Mouse (Mus musculus) CD4-positive, CD25-positive, alpha-beta regulatory T cell, adult 2 months (primary cell): Measurements from ENCODE around the gene Wdr26.

Source experiments
- DNase-seq: peaks from one replicate; pipeline ENCODE4 v3.0.0-alpha.2; 2012; ENCODE audit warnings: low read depth, low spot score

The Wdr26 gene

GRCm38 (mm10) chr1:181211920-181212633 lies at the start of gene Wdr26:
Gene Wdr26 (minus strand): TSS chr1:181212001.
- DNase-seq, result peak; percentile 89

- DNase-seq, result no peak
Measured at GRCm38 (mm10) chr1:181260949-181261696, 49.3 kb upstream of the Wdr26 start.

DNA sequence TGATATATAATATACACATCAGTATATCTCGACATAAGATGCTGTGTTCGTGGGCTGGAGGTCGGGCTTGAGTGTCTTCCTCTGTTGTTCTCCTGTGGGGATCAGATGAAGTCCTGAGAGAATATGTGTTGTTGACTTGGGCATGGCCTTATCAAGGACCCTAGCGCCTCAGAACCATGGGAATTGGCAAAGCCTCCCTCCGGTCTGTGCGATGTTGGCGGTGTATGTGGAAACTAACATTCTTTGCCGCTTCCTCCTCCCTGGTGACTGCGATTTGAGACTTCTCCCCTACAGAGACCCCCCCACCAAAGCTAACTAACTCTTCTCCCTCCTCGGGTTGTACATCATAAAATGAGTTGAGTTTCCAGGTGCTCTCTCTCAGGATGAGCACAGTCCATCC lies 48.6 kb upstream of the Wdr26 start:
- DNase-seq, result no peak

DNA sequence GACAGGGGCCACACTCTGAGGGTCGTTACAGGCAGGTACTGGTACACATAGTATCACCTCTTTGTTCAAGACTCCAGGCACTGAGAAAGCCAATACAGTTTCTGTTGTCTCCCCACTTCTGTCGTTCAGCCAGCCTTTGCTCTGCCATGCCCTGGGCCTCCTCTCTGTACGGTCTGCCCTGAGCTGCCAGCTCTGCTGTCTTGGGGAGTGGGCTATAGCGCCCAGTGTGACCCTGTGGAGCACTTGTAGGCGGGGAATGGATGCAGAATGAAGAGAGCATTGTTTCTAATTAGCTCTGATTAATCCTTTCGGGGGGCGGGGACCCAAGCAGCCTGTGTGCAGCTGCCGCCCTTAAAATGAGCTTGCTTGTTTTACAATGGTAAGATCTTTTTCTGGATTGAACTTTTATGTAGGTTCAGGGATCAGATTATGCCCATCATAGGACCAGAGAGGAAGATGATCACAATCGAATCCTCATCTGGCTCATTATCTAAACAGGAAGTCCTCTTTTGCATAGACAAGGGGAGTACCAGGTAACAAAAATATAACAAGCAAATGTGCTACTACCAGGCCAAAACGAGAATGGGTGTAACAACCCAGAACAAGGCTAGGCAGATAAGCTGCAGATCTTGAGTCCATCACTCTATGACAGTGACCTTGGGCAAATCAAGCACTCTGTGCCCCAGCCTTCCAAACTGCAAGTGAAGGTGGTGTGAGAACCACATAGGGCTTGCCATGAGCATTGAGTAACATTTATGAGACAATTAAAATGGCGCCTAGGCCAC lies 48.0 kb upstream of the Wdr26 start:
- no peak for DNase-seq

- DNase-seq, result no peak
Measured at GRCm38 (mm10) chr1:181259056-181259455, 47.3 kb upstream of the Wdr26 start.

GRCm38 (mm10) chr1:181258616-181259015 lies 46.8 kb upstream of the Wdr26 start:
- no peak for DNase-seq

DNA sequence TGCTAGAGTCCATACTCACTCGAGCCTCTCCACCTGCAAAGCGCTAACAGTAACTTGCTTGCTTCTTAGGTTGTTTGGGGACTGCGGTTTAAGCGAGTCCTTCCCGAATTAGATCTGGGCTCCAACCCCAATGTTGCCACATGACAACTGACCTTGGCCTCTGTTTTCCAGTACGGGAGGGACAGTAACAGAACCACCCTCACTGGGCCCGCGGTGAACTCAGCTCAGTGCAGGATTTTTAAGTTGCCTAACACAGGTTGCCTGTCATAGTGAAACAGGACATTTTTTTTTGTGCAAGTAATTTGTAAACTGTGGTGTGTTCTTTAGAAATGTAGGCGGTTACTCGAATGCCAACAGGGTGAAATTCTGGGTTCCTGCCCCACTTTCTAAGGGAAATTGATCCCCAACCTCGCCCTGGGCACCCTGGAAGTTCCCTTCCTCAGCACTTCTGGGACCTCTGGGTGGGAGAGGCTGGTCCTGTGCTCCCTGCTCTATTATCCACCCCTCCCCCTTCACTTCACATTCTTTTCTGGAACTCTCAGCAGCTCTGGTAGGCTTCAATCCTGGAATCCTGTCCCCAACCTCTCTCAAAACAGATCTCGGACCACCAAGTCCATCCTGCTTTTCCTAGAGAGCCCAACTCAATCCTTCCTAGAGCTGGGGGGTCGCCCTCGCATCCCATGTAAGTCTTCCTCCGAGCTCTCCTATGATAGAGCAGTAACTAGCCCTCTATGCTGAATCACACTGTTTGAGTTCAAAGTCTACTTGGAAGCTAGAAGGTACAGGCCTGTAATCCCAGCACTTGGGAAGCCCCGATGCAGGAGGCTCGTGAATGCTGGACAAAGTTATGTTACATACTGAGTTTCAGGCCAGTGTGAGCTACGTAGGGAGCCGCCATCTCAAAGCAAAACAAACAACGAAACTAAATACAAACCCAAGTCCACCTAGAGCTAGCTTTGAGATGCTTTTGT lies 46.1 kb upstream of the Wdr26 start:
- peak; percentile 38 for DNase-seq

DNA sequence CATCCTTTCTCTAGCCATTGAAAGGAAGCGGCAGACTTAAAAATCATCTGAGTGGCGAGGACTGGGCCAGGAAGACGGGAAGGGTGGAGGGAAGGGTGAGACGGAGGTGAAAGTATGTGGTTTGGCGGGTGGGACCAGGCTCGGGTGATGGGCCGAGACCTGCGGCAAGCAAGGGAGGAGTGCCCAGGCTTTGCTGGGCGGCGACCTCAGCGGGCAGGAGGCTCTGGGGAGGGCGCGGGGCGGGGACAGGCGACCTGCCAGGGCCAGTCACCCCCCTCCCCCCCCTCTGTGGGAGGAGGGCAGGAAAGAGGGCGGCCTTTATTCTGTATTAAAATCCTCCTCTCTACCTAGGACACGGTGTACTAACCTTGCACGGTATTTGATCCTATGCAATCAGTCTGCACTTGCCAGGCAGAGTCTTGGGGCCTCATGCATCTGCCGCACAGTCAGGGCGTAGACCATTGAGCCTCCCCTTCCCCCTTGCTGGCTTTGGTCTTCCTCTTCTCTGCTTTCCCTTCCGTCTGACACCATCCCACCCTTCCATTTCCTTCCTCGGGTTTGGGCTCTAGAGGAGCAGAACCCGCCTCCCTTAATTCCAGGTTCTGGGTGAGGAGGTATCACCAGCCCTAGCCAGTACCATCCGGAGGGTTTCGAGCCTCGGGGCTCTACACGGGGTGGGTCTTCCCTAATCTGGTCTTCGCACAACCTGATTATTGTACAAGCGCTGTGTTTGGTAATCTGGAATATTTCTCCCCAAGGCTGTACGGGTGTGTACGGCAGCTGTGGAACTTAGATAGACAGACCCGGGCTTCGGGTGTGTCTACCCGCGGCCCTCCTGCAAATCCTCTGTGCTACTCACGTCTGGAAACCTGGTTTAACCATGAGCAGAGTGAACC lies 45.1 kb upstream of the Wdr26 start:
- peak; percentile 89 for DNase-seq

GRCm38 (mm10) chr1:181255891-181256688 lies 44.3 kb upstream of the Wdr26 start:
- DNase-seq, result peak; percentile 70

DNA sequence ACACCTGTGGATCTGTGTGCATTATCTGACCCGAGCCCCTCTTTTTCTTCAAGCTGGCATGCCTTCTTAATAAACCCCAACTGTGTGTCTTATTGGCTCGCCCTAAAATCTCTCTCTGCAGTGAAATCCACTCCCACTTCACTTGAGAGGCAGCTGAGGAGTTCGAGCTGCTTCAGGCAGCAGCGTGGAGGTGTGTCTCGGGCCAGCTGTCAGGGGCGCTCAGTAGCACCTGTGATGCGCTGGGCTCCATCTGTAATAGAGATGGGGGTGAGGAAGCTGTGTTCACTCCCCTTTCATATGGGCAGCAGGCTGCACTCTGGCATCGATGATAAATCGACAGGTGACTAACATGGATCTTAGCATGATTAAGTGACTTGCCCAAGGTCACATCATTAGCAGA lies 43.6 kb upstream of the Wdr26 start:
- DNase-seq, result no peak

- DNase-seq, result no peak
Measured at GRCm38 (mm10) chr1:181251624-181252023, 39.8 kb upstream of the Wdr26 start.

DNA sequence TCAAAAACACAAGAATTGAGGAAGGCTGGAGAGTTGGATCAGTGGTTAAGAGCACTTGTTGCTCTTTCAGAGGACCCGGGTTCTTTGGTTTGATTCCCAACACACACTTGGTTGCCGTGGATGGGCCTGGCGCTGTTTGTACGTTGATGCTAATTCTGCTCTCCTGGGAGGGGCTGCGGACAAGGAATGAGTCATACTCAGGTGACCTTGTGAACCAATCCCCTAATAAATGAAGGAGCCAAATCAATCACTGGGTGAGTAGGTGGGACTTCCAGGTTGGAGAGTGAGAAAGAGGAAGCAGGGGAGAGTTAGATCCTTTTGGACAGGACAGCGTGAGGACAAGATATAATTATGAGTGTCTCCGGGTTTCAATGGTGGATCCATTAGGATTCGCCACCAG lies 39.2 kb upstream of the Wdr26 start:
- DNase-seq, result no peak

GRCm38 (mm10) chr1:181249537-181249936 lies 37.7 kb upstream of the Wdr26 start:
- no peak for DNase-seq

GRCm38 (mm10) chr1:181247175-181247574 lies 35.4 kb upstream of the Wdr26 start:
- peak; percentile 61 for DNase-seq

DNA sequence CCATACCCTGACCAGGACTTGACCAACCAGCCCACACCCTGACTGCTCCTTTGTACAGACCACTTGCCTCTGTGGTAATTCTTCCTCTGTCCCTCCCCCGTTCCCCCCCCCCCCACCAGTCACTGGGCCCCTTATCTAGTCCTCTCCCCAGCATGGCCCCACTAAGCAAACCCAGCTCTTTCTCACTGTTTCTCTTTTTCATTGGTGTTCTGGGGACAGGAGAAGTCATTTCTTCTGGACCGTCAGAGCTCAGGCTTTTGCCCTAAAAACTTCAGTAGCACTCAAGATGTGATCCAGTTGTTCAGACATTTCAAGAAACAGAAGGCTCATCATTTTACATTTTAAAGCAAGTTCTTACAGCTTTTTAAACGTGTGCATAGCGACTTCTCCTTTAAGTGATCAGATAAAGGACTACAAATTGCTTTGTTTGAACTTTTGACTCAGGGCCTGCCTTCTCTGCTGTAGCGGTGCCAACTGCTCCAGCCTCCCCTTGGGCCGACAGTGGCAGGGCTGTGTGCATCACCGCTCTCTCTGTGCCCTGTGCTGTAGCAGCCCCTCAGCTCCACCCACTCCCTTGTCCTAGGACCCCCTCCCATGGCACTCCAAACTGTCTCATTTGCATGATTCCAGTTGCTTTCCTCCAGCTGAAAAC lies 34.8 kb upstream of the Wdr26 start:
- DNase-seq, result no peak

DNA sequence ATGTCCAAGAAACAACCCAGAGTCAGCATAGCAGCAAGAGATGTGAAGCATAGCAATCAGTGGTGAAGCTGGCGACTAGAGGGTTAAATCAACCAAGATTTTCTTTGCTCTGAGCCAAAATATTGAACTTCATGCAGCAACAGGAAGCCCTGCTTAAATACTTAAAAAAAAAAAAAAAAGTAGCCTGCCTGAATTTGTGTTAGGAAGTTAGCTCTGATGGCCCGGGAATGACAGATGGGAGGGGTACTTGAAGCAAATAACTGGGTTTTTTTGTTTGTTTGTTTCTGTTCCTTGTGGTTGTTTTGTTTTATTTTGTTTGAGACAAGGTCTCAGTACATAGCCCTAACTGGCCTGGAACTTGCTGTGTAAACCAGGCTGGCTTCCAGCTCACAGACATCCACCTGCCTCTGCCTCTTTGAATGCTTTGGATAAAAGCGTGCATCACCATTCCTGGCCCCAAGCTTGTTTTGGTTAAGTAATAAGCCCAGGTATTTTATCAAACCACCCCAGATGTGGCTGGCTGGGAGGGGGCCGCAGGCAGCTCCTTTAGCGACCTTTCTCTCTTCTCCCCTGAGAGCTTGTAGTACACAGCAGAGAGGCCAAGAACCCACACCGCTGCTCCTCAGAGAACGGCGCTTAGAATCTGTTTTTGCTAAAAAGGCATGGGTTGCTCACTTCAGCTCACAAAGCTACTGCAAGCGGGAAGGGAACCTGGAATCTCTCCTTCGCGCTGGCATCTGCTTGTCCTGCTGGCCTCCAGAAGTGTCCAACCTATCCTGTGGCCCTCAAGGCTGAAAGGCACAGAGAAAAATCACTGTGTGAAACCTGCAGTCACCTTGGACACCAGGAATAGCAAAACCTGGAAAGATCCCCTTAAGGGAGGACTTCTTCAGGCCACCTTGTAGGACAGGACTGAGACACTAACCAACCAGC lies 34.0 kb upstream of the Wdr26 start:
- no peak for DNase-seq

- no peak for DNase-seq
Measured at GRCm38 (mm10) chr1:181245067-181245466, 33.3 kb upstream of the Wdr26 start.

GRCm38 (mm10) chr1:181241185-181241584 lies 29.4 kb upstream of the Wdr26 start:
- DNase-seq, result no peak
